Mouse (Mus musculus): ENCODE measurements around the gene Vil1. TPM values are rescaled to one million over a fixed set of nuclear protein-coding genes. Genes with fewer than 3 reads are reported as not detected.

The Vil1 gene
- total and polyA plus RNA-seq, 3 experiments: 0.04 TPM; not detected in 1

- TF ChIP-seq GATA1 (IDR thresholded peaks at IDR 0.05; ENCODE audit: low read depth, low read length): no peak
- TF ChIP-seq ETS1 (IDR thresholded peaks at IDR 0.05; ENCODE audit: low read depth, low read length): no peak
- no peak for TF ChIP-seq ZKSCAN1 (IDR thresholded peaks at IDR 0.05; ENCODE audit: low read depth, low read length)
- TF ChIP-seq E2F4 (IDR thresholded peaks at IDR 0.05; ENCODE audit: borderline replicate concordance, low read depth, low read length): no peak
- no peak for TF ChIP-seq SIN3A (IDR thresholded peaks at IDR 0.05; ENCODE audit: low read length)
- TF ChIP-seq ELF1 (IDR thresholded peaks at IDR 0.05; ENCODE audit: low read depth, low read length): no peak
- TF ChIP-seq BHLHE40 (IDR thresholded peaks at IDR 0.05; ENCODE audit: borderline replicate concordance, low read depth, low read length): no peak
- TF ChIP-seq MAX (IDR thresholded peaks at IDR 0.05; ENCODE audit: low read length): no peak
- no peak for TF ChIP-seq ZNF384 (IDR thresholded peaks at IDR 0.05; ENCODE audit: low read depth, low read length)
- no peak for DNase-seq (ENCODE audit: low read depth, low spot score)
- Histone ChIP-seq H3K4me3 (ENCODE audit: control insufficient read depth in 1 of 2, insufficient read depth in 1 of 2, low read depth in 2 of 2, low read length in 2 of 2) (no peak overlapping the region), H3K27me3 (ENCODE audit: control insufficient read depth in 1 of 2, insufficient read depth in 2 of 2, low read length in 2 of 2) (no peaks in the 10 kb centered on the region; a peak in 1 of 4 replicates), H3K4me1 (ENCODE audit: control insufficient read depth in 1 of 2, insufficient read depth in 2 of 2, low read length in 2 of 2) (peaks cover 0 to 11% of the 10 kb centered on the region in 2 experiments; a peak in 2 of 4 replicates), H3K9me3 (replicated peaks; ENCODE audit: insufficient read depth, low read length) (no peaks in the 10 kb centered on the region), H3K27ac (ENCODE audit: control insufficient read depth, low read depth, low read length) (no peak overlapping the region), H3K36me3 (ENCODE audit: control insufficient read depth in 1 of 2, insufficient read depth in 2 of 2, low read length in 2 of 2) (peaks cover 0 to 3% of the 10 kb centered on the region in 2 experiments; a peak in 1 of 4 replicates), H3K79me2 (ENCODE audit: control insufficient read depth, insufficient read depth, low read length, poor library complexity) (no peaks in the 10 kb centered on the region), H3K9ac (ENCODE audit: control insufficient read depth, low read depth, low read length, poor library complexity, severe bottlenecking) (no peak overlapping the region)
Observed at GRCm38 (mm10) chr1:74370040-74370439, 39.1 kb upstream of the Vil1 start.

- Histone ChIP-seq H3K27me3 (ENCODE audit: control insufficient read depth in 1 of 2, insufficient read depth in 2 of 2, low read length in 2 of 2) (no peaks in the 10 kb centered on the region; a peak in 1 of 4 replicates), H3K4me3 (ENCODE audit: control insufficient read depth in 1 of 2, insufficient read depth in 1 of 2, low read depth in 2 of 2, low read length in 2 of 2) (no peak overlapping the region), H3K27ac (ENCODE audit: control insufficient read depth, low read depth, low read length) (no peak overlapping the region), H3K9ac (ENCODE audit: control insufficient read depth, low read depth, low read length, poor library complexity, severe bottlenecking) (no peak overlapping the region), H3K79me2 (ENCODE audit: control insufficient read depth, insufficient read depth, low read length, poor library complexity) (no peaks in the 10 kb centered on the region), H3K9me3 (replicated peaks; ENCODE audit: insufficient read depth, low read length) (no peaks in the 10 kb centered on the region), H3K36me3 (ENCODE audit: control insufficient read depth in 1 of 2, insufficient read depth in 2 of 2, low read length in 2 of 2) (peaks cover 0 to 3% of the 10 kb centered on the region in 2 experiments; a peak in 1 of 4 replicates), H3K4me1 (ENCODE audit: control insufficient read depth in 1 of 2, insufficient read depth in 2 of 2, low read length in 2 of 2) (peaks cover 0 to 6% of the 10 kb centered on the region in 2 experiments; a peak in 2 of 4 replicates)
- TF ChIP-seq ZMIZ1 (IDR thresholded peaks at IDR 0.05; ENCODE audit: low read depth, low read length) (no peak), ZNF384 (IDR thresholded peaks at IDR 0.05; ENCODE audit: low read depth, low read length) (no peak), BHLHE40 (IDR thresholded peaks at IDR 0.05; ENCODE audit: borderline replicate concordance, low read depth, low read length) (no peak), SIN3A (IDR thresholded peaks at IDR 0.05; ENCODE audit: low read length) (no peak), POLR2AphosphoS5 (IDR thresholded peaks at IDR 0.05; ENCODE audit: borderline replicate concordance, low read depth, low read length) (no peak), POLR2A (IDR thresholded peaks at IDR 0.05; ENCODE audit: control insufficient read depth in 1 of 2, insufficient read depth in 1 of 2, low read depth in 1 of 2, low read length in 2 of 2, poor library complexity in 1 of 2) (no peak), GATA1 (IDR thresholded peaks at IDR 0.05; ENCODE audit: low read depth, low read length) (no peak), MYC (IDR thresholded peaks at IDR 0.05; ENCODE audit: low read depth, low read length) (no peak), MAX (IDR thresholded peaks at IDR 0.05; ENCODE audit: low read length) (no peak), KAT2A (conservative IDR thresholded peaks at IDR 0.05; ENCODE audit: low read depth, low read length) (no peak), EP300 (IDR thresholded peaks at IDR 0.05; ENCODE audit: low read depth in 1 of 2, low read length in 2 of 2) (no peak), MYB (IDR thresholded peaks at IDR 0.05; ENCODE audit: low read depth, low read length) (no peak), ZKSCAN1 (IDR thresholded peaks at IDR 0.05; ENCODE audit: low read depth, low read length) (no peak), CTCF (IDR thresholded peaks at IDR 0.05 in 2 of 3, conservative IDR thresholded peaks at IDR 0.05 in 1 of 3; ENCODE audit: control insufficient read depth in 1 of 3, insufficient read depth in 1 of 3, low read depth in 2 of 3, low read length in 3 of 3, poor library complexity in 1 of 3, severe bottlenecking in 1 of 3) (no peak), USF2 (IDR thresholded peaks at IDR 0.05; ENCODE audit: borderline replicate concordance in 1 of 2, insufficient read depth in 1 of 2, low read depth in 1 of 2, low read length in 2 of 2) (no peak), ELF1 (IDR thresholded peaks at IDR 0.05; ENCODE audit: low read depth, low read length) (no peak), MAZ (IDR thresholded peaks at IDR 0.05; ENCODE audit: low read depth, low read length) (no peak), TCF12 (IDR thresholded peaks at IDR 0.05; ENCODE audit: low read depth, low read length) (no peak)
- no peak for DNase-seq (ENCODE audit: low read depth, low spot score)
Observed at GRCm38 (mm10) chr1:74373372-74373771, 35.8 kb upstream of the Vil1 start.

Data from MEL (cell line).